Mouse (Mus musculus) ES-E14 (cell line): ENCODE data around the gene Nod1.

Source experiments
- CHD2 ChIP-seq: IDR thresholded peaks from 2 replicates; pipeline ENCODE4 v1.6.1; 2014; ENCODE audit warnings: mild to moderate bottlenecking, low read depth, low read length, inconsistent platforms
- HCFC1 ChIP-seq: IDR thresholded peaks from 2 replicates; pipeline ENCODE4 v1.6.1; 2012; ENCODE audit warnings: low read length, inconsistent platforms, borderline replicate concordance; ENCODE audit not compliant: insufficient read depth
- MAFK ChIP-seq: IDR thresholded peaks from 2 replicates; pipeline ENCODE4 v1.6.1; 2014; ENCODE audit warnings: mild to moderate bottlenecking, low read depth, low read length, inconsistent platforms; ENCODE audit not compliant: insufficient read depth
- ZC3H11A ChIP-seq: IDR thresholded peaks from 2 replicates; pipeline ENCODE4 v1.6.1; 2012; ENCODE audit warnings: low read depth, mild to moderate bottlenecking, inconsistent platforms, low read length, borderline replicate concordance
- ZNF384 ChIP-seq: IDR thresholded peaks from 2 replicates; pipeline ENCODE4 v1.6.1; 2012; ENCODE audit warnings: low read depth, low read length, inconsistent platforms

DNA sequence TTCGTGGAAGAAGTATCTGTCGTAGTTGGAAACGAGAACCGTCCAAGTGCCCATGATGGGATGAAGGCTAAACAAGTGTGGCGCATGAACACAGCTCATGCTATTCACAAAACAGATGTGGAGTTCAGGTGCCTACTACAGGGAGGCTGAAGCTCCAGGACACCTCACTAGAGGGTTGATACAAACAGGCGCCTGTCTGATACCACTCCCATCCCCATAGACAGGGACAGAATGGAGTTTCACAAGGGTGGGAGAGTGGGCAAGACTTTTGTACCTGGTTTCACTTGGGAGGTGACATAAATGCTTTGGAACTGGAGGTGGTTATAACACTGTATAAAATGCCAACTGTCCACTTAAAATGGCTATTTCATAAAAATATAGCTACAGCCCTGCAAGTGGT is 7.0 kb upstream of the Nod1 start:
- TF ChIP-seq CHD2, result no peak
- TF ChIP-seq ZC3H11A, result no peak
- no peak for TF ChIP-seq HCFC1
- TF ChIP-seq MAFK, result no peak
- TF ChIP-seq ZNF384, result no peak
